Mouse (Mus musculus): ENCODE data around the gene Gabrd.
A peak's percentile ranks its signal among the peaks of the same experiment; 100 is the strongest.
"Not testable (repeated sequence)": the region's sequence is repeated elsewhere in the genome, so short reads cannot be mapped to it uniquely, and the experiment has no call there.

Gene Gabrd

DNA sequence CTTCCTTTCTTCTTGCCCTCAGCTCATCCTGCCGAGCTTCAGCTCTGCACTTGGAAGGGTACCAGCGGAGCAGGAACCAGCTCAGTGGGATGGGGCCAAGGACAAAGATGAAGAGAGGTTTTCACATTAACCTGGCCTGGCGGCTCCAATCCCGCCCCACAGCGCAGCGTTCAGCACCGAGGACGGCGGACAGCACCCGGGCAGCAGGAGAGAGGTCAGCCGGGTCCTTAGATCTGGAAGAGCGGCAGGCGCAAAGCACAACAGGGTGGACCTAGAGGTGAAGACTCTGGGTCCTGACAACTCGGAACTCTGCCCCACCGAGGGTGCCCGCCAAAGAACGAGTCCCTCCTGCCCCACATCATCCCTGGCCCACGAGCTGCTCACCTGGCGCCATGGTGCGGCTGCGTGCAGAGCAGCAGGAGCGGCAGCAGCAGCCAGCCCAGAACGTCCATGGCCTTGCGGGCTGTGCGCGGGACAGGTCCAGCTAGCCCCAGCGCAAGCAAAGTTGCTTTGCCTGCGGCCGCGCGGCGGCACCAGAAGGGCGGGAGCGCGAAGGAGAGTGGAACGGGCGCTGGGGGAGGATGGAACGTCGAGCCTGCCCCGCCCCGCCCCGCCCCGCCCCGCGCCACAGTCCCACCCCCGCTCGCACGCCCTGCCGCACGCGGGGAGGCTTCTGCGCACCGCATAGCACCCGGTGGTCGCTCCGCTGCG is at the start of gene Gabrd:
Gene Gabrd (minus strand): TSS at position 602 of the 711 bp plus-strand sequence.
- peak in 1 of 2 experiments; percentile 58 for DNase-seq (ENCODE audit: low spot score in 2 of 2)

DNA sequence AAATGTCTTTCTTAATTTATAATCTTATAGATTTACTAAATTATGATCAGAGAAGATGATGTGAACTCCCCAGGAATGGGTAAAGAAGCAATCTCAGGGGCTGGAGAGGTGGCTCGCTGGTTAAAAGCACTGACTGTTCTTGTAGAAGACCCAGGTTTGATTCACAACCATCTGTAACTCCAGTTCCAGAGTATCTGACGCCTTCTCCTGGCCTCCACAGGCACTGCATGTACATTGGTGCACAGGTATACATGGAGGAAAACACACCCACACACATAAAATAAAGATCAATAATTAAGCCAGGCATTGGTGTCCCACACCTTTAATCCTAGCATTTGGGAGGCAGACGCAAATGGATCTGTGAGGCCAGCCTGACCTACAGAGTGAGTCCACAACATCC is 44.9 kb upstream of the Gabrd start:
- DNase-seq (ENCODE audit: low spot score in 2 of 2) = no peak

DNA sequence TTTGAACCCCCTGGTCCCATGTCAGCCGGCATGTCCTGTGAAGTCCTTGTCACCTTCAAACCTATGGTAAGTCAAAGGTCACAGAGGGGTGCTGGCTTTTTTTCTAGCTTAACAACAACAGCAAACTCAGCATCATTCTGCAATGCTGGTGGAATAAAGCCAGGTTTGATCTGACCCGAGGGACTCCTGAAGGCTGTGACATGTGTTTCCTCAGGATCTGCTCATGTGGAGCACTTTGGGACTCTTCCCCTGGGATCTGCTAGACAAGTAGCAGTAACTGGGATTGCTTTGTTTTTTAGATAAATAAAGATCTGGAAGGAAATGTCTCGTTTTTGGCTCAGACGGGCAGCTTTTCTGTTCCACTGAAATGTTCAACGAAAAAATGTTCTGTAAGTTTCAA is 36.1 kb upstream of the Gabrd start:
- no peak for DNase-seq (ENCODE audit: low spot score in 2 of 2)

DNA sequence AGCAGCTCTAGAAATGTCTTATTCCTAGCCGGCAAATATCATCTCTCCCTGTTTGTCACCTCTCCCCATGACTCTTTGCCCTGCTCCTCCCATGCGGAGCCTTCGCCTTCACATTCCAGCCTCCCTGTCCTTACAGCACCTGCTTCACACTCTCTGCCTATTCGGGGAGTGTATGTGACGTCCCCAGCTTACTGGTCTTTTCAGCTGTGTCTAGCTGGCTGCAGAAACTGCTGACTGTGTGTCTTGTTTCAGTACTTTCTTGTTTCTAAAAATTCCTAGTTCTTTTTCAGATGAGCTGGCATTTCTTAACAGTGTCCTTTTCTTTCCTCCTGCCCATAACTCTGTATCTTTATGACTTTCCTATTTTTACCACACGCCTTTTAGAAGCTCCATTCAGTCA is 34.4 kb upstream of the Gabrd start:
- DNase-seq (ENCODE audit: low spot score in 2 of 2) = no peak

DNA sequence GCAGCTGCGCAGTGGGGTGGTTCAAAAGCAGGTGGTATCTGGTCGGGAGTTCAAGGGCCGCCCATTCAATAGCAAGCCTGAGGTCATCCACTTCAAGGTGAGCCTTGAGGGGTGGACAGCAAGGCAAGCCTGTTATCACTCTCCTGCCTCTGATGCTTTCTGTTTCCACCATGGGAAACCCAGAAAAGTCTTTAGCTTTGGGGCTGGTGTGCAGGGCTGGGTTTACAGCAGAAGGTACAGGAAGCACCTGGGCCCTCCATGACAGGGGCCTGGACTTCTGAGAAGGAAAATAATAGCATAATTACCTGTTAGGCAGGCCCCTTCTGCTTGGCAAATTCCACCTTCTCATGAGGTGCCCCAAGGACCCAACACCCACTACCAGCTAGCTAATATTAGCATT is 31.3 kb upstream of the Gabrd start:
- no peak for DNase-seq (ENCODE audit: low spot score in 2 of 2)

DNA sequence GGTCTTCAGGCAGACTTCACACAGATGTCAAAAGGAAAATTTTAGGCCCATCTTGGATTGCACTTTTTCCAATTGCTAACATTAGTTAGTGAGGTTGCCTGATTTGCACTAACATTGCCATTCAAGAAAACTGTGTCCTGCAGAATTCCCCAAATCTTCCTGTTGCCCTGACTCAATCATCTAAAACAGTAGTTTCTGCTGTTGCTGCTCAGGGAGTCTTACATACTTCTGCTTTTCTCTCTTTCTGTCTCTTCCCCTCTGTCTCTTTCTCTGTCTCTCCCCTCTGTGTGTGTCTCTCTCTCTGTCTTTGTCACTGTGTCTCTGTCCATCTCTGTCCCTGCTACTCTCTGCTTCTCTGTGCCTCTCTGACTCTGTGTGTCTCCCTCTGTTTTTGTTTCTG is 30.5 kb upstream of the Gabrd start:
- DNase-seq (ENCODE audit: low spot score in 2 of 2) = no peak

DNA sequence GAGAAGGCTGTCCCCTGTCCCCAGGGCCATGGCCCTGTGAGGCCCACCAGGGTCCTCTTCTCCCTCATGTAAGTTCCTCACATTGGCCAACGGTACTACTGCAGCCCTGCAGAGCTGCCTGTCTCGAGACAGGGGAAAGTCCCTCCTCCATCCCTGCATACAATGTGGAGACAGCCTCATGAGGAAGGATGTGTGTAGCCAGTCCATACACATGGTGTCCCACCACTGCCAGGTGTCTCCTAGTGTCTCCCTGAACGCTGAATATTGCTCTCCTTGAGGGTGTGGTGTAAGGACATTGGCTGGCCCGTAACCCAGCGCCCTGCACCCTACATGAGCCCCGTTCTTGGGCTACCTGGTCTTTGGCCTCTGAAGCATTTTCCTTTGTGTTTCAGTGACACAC is 28.4 kb upstream of the Gabrd start:
- no peak for DNase-seq (ENCODE audit: low spot score in 2 of 2)

DNA sequence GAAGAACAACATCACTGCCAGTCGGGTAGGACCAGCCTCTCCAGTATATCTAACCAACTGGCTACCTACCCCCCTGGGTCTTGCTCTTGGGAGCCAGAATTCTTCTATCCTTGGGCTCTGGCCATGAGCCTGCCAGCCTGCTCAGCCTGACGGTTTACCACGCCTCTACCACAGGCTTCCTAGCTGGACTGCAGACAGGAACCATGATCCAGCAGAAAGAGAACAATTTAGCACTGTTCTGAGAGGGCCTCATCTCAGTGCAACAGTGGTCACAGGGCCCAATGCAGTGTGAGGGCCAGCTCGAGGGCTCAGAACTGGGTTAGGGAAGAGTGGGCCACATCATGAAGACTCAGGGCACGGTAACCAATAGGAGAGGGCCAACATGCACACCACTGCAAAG is 26.1 kb upstream of the Gabrd start:
- DNase-seq (ENCODE audit: low spot score in 2 of 2) = no peak

DNA sequence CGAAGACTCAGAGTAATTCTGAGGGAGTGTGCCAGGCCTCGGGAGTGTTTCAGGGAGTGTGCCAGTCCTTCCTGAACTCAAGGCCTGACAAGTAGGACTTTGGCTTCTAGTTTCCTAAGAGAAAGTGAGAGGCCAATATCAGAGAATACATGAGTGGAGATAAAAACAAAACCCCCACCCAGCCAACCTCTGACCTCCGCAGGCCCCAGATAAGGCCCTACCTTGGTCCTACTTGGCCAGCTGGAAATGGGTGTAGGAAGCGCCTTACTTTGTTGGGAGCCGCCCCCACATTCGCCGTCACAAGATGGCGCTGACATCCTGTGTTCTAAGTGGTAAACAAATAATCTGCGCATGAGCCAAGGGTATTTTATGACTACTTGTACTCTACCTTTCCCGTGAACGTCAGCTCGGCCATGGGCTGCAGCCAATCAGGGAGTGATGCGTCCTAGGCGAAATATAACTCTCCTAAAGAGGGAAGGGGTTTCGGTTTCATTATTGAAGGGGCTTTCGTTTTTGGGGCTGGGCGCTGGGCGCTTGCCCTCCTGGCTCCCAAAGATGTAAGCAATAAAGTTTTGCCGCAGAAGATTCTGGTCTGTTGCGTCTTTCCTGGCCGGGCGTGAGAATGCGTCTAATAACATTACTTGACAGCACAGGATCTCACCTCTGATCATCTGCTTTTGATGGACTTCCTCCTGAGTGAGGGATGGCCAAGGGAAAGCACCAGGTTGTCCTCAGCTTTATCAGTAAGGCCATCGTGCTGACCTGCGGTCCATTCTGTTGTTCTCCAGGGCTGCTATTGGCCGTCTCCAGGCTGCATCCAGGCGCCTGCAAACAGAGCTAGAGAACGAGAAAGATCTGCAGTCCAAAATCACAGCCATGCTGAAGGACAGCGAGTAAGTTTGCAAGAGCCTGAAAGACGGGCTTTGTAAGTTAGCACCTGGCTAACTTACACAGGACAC is 23.8 kb upstream of the Gabrd start:
- not testable (repeated sequence) for DNase-seq (ENCODE audit: low spot score in 2 of 2)

DNA sequence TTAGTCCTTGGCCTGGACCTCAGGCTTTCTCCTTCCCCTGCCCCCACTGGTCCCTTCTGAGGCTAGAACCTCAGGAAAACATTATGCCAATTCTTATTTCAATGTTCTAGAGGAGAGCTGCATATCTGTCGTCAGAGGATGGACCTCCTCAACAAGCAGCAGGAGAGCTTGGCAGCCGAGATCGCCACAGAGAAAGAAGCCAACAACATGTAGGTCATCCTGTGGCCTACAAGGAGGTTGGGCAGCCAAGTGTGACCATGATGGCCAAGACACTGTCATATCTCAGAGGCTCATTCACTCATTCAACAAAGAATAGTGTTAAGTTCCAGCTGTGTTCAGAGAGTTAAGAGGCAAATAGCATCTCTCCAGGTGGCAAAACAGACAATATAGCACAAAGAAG is 22.2 kb upstream of the Gabrd start:
- DNase-seq (ENCODE audit: low spot score in 2 of 2) = no peak

DNA sequence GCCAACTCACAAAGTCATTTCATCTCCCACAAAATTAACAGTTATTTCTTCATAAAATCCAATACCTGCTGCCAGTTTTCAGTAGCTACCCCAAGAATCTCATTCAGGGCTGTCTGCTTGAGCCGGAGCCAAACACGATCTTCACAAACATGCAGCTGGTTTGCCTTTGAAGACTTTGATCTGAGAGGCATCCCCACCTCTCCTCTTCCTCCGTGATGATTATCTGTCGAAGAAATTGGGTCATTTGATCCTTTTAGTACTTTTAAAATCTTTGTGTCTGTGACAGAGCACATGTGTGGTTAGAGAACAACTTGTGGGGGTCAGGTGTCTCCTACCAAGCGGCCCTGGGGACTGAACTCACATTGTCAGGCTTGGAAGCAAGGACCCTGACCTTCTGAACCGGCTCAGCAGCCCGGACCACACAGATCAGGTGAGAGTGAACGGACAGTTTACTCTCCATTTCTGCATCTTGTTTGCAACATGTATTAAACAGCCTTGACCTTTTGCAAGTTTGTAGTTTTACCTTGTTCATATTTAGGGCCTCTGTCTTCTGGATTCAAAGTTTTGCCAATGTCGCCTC is 16.8 kb upstream of the Gabrd start:
- no peak for DNase-seq (ENCODE audit: low spot score in 2 of 2)

DNA sequence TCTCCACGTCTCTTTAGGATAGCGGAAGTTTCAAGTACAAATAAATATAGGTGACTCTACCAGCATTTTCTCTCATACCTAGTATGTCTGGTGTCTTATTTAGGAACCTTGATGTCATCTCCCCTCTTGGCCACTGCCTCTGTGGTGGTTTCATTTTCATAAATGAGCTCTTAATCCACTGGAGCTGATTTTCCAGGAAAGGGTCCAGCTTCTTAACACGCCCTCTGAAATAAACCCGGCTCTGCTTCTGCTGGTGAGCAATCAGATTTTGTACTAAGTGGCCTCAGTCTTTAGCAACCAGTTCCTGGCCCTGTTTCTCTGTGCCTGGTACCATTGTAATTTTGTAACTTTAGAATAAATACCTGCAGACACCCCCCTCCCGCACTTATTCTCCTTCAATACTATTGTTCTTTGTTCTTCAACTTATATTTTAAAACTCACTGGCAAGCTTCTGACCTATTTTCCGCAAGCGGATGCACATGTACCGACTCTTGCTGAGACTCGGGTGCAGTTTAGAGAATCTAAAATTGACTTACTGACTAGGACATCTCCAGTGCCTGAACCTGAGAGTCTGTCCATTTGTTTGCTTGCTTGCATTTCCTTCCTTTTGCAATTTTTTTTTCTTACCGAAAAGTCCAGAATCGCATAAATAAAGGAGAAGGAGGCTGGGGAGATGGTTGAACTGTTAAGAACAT is 15.9 kb upstream of the Gabrd start:
- no peak for DNase-seq (ENCODE audit: low spot score in 2 of 2)

DNA sequence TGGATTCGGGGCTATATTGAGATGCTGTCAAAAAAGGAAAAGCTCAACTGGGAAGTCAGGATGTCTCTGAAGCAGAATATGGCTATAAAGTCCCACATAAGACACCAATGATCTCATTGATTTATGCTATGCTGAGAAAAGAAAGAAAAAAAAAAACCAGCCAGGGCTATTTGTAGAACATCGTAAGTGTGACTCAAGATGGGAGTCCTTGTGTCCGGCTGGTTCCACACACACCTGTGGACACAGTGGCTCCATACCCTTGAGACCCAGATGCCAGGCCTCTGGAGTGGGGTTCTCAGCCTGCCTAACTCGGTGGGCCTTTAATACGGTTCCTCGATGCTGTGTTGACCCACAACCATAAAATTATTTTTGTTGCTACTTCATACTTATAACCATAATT is 14.2 kb upstream of the Gabrd start:
- no peak for DNase-seq (ENCODE audit: low spot score in 2 of 2)

DNA sequence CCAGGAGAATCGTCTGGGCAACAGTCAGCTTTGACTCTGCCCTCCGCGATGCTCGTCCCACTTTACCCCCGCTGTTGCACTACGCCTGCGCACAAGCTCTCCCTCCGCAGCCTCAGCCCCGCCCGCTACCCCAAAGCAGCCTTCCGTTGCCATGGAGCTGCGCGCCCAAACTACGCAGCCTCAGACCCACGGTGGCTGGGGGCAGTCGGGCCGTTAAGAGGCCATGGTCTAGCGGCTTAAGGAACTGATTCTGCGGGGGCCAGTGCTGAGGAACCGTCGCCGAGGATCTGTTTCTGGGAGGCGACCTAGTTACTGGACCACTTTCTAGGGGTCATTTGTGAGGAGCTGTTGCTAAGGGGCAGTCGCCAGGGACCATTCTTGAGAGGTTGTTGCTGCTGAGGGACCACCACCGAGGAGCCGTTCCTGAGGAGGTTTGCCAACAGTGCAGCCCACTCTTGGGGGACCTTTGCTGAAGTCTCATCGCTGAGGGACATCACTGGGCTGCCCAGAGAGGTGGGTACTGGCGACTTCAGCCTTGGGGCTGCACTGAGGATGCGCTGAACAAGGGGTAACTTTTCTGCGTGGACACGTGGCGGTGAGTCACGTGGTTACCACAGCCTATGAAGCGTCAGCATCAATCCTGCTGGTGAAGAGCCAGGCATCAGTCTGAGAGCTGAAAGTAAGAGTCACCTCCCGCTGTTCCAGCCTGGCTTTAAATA is 11.3 kb upstream of the Gabrd start, which contains the start of gene Cfap74:
Gene Cfap74 (plus strand): TSS at position 133 of the 719 bp plus-strand sequence.
- DNase-seq (ENCODE audit: low spot score in 2 of 2) = peak in 1 of 2 experiments; percentile 69

DNA sequence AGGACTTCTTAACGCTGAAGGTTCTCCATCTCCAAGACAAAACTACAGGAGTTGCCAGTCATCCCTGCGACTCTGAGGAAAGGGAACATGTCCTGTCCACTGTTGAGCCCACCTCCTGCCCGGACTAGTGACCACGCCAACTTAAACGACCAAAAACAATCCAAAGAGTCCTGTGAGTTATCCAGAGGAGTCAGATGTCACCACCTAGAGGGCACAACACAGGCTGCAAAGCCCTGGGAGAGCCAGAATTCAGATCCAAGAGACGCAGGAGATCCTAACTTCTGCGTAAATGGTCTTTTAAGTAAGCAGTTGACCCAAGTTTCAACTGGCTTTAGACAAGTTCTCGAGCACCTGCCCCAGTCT is 10.8 kb upstream of the Gabrd start:
- DNase-seq (ENCODE audit: low spot score in 2 of 2) = no peak

DNA sequence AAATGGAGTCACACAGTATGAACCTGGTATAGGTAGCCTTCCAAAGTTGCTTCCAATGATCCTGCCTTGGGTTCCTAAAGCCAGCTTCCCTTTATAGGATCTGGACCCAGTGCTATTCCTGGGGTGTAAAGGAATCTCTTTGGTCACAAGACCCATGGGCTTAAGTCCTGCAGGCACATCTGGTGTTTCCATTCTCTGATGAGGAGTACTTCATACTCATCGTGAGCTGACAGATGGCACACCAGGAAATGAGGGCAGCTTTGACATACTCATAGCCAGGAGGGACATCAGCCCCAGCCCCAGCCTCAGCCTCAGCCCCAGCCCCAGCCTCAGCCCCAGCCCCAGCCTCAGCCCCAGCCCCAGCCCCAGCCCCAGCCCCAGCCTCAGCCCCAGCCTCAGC is 4.6 kb upstream of the Gabrd start:
- no peak for DNase-seq (ENCODE audit: low spot score in 2 of 2)

DNA sequence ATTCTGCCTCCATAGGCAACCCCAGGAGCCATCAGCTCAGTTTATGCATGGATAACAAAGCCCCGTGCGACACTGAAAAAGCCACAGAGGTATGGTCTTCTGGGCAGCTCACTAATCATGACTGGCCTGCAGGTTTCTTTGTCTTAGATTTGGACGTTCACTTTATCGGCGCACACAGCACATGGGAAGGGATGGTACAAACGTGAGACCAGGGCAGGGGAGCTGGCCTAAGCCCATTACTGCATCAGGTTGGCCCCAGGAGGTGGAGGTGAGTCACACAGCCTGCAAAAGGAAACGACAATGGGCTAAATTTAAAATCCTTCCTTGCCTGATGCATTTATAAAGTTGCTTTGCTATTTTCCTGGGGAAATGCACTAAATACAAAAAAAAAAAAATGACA is 3.2 kb upstream of the Gabrd start:
- no peak for DNase-seq (ENCODE audit: low spot score in 2 of 2)

DNA sequence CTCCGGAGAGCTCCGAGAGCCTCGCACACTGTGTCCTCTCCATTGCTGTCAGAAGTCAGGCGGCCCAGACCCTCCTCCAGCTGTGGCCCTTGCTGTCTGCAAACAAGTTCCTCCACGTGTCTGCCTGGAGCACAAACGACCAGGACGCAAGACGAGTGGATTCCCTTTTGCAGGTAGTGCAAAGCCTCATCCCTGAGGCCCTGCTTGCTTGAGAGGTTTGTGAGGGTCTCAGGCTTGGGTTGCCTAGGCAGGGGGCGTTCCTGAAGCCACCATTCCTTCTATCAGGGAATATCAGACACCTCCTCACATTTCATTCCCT is 269 bp upstream of the Gabrd start:
- no peak for DNase-seq (ENCODE audit: low spot score in 2 of 2)

DNA sequence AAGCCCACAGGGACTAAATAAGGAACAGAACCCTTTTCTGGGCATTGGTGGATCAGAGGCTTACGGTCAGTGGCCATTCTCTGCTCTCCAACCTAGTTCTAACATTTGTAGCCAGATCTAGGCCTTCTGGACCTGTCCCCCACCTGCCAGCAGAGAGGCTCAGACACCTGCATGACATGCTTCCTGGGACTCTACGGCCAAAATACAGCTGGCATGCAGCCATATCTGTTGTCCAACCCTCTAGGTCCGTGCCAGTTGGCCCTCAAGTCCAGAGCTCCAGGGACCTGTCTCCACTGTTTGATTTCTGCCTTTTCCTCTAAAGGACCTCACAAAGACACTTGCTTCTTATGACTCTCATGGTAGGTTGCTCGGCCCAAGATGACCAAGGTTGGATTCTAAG is 1.2 kb downstream of the Gabrd start:
- DNase-seq (ENCODE audit: low spot score in 2 of 2) = no peak

DNA sequence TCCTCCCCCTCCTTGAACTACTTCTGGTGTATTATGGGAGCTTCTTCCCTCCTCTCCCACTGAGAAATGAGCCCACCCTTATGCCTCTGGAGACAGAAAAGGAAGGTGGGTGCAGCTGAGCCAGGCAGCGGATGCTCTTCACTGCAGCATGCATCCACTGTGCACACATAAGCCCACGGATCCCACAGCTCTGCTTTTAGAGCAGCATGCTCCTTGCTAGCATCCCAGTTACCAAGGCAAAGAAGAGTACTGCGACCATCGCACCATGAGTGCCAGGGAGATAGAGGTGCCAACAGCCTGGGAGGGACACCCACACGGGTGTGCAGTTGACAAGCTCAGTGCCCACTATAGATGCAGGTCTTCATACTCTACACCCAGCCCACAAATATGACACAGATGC is 2.4 kb downstream of the Gabrd start:
- no peak for DNase-seq (ENCODE audit: low spot score in 2 of 2)

DNA sequence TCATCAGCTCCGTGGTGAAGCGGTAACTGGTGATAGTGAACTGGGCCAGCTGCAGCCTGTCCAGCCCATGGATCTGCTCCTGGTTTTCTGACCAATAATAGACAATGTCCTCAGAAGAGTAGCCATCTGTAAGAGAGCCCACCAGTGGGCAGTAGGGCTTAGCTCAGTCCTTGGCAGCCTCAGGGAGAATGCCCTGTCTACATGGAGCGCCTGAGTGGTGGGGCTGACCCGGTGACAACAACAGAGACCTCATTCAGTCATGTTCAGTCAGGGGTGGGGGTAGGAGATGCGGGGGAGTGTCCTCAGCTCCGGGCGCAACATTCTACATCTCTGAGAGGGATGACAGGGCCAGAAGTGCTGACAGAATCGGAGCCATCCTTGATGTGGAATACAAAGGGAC is 10.7 kb downstream of the Gabrd start:
- DNase-seq (ENCODE audit: low spot score in 2 of 2) = no peak

DNA sequence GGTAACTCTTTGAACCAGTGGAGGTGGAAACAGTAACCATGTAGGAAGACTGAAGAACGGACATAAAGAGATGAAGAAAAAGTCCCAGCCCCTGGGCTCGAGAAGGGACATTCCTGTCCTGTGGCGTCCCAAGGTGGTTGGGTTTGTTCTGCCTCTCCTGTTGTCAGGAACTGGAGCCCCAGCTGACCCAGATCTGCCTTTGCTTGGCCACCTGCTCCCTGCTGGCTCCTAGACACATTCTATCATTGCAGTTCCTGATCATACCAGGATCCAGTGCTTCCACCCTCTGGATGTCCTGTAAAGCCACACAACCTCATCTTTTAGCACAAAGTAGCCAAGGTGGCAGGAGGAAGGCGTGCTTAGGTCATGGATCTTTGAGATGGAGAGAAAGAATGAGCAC is 14.6 kb downstream of the Gabrd start:
- no peak for DNase-seq (ENCODE audit: low spot score in 2 of 2)

Measured in spleen, postnatal 10 days (tissue).